Mouse (Mus musculus): Measurements from ENCODE around the gene 1600014C10Rik. TPM values are rescaled to one million over a fixed set of nuclear protein-coding genes. Genes with fewer than 3 reads are reported as not detected.

The 1600014C10Rik gene
- polyA plus RNA-seq (2012; rRNA removed), result 14.1 and 19.5 TPM in 2 replicates

- 9% methylated on average over 28 of the region's 28 CpGs for WGBS
- Histone ChIP-seq H3K4me3 (ENCODE audit: extremely low read depth, insufficient read depth, insufficient read length) (peak within 1 kb of the TSS; percentile 82), H3K27me3 (ENCODE audit: control insufficient read depth, insufficient read depth, low read length) (no peaks in the 10 kb centered on the region), H3K27ac (ENCODE audit: insufficient read depth, low read length) (peak within 1 kb of the TSS; percentile 96), H3K4me1 (ENCODE audit: control insufficient read depth, insufficient read depth, insufficient read length) (peaks cover 20% of the 10 kb centered on the region), H3K36me3 (ENCODE audit: control insufficient read depth, insufficient read depth, low read length) (no peaks in the 10 kb centered on the region)
- TF ChIP-seq CTCF (IDR thresholded peaks at IDR 0.05; ENCODE audit: extremely low read depth, insufficient read depth, insufficient read length, insufficient replicate concordance) (no peak), POLR2A (IDR thresholded peaks at IDR 0.05; ENCODE audit: low read depth, low read length) (no peak)
- DNase-seq (ENCODE audit: low read depth in 1 of 2, low spot score in 2 of 2), result peak in 1 of 2 experiments; percentile 30
Measured at GRCm38 (mm10) chr7:38182962-38183687, at the start of gene 1600014C10Rik. TSS of gene 1600014C10Rik (plus strand) at chr7:38183217.

GRCm38 (mm10) chr7:38134471-38134870 is 48.5 kb upstream of the 1600014C10Rik start:
- 63% methylated on average over 5 of the region's 5 CpGs for WGBS
- no peaks in the 10 kb centered on the region for H3K27me3 ChIP-seq (ENCODE audit: control insufficient read depth, insufficient read depth, low read length)
- no peak for DNase-seq (ENCODE audit: low read depth in 1 of 2, low spot score in 2 of 2)
- H3K27ac ChIP-seq (ENCODE audit: insufficient read depth, low read length), result no peak overlapping the region
- no peaks in the 10 kb centered on the region for H3K4me1 ChIP-seq (ENCODE audit: control insufficient read depth, insufficient read depth, insufficient read length)
- TF ChIP-seq CTCF (IDR thresholded peaks at IDR 0.05; ENCODE audit: extremely low read depth, insufficient read depth, insufficient read length, insufficient replicate concordance) (no peak), POLR2A (IDR thresholded peaks at IDR 0.05; ENCODE audit: low read depth, low read length) (no peak)
- no peaks in the 10 kb centered on the region for H3K36me3 ChIP-seq (ENCODE audit: control insufficient read depth, insufficient read depth, low read length)
- H3K4me3 ChIP-seq (ENCODE audit: extremely low read depth, insufficient read depth, insufficient read length), result no peak overlapping the region

GRCm38 (mm10) chr7:38140324-38140723 is 42.7 kb upstream of the 1600014C10Rik start:
- Histone ChIP-seq H3K36me3 (ENCODE audit: control insufficient read depth, insufficient read depth, low read length) (no peaks in the 10 kb centered on the region), H3K27ac (ENCODE audit: insufficient read depth, low read length) (no peak overlapping the region), H3K4me1 (ENCODE audit: control insufficient read depth, insufficient read depth, insufficient read length) (no peaks in the 10 kb centered on the region), H3K4me3 (ENCODE audit: extremely low read depth, insufficient read depth, insufficient read length) (no peak overlapping the region), H3K27me3 (ENCODE audit: control insufficient read depth, insufficient read depth, low read length) (no peaks in the 10 kb centered on the region)
- 65% methylated on average over 9 of the region's 9 CpGs for WGBS
- no peak for DNase-seq (ENCODE audit: low read depth in 1 of 2, low spot score in 2 of 2)
- TF ChIP-seq POLR2A (IDR thresholded peaks at IDR 0.05; ENCODE audit: low read depth, low read length) (no peak), CTCF (IDR thresholded peaks at IDR 0.05; ENCODE audit: extremely low read depth, insufficient read depth, insufficient read length, insufficient replicate concordance) (no peak)

- Histone ChIP-seq H3K27ac (ENCODE audit: insufficient read depth, low read length) (no peak overlapping the region), H3K36me3 (ENCODE audit: control insufficient read depth, insufficient read depth, low read length) (no peaks in the 10 kb centered on the region), H3K4me3 (ENCODE audit: extremely low read depth, insufficient read depth, insufficient read length) (no peak overlapping the region), H3K27me3 (ENCODE audit: control insufficient read depth, insufficient read depth, low read length) (no peaks in the 10 kb centered on the region), H3K4me1 (ENCODE audit: control insufficient read depth, insufficient read depth, insufficient read length) (no peaks in the 10 kb centered on the region)
- DNase-seq (ENCODE audit: low read depth in 1 of 2, low spot score in 2 of 2), result peak; percentile 61 to 80
- no peak for TF ChIP-seq POLR2A (IDR thresholded peaks at IDR 0.05; ENCODE audit: low read depth, low read length)
- peak; percentile 83; the same call in 1 of the 2 replicates for TF ChIP-seq CTCF (IDR thresholded peaks at IDR 0.05; ENCODE audit: extremely low read depth, insufficient read depth, insufficient read length, insufficient replicate concordance)
- 68% methylated on average over 13 of the region's 13 CpGs for WGBS
Measured at GRCm38 (mm10) chr7:38141747-38142545, 41.1 kb upstream of the 1600014C10Rik start.

- Histone ChIP-seq H3K27me3 (ENCODE audit: control insufficient read depth, insufficient read depth, low read length) (no peaks in the 10 kb centered on the region), H3K4me3 (ENCODE audit: extremely low read depth, insufficient read depth, insufficient read length) (no peak overlapping the region), H3K27ac (ENCODE audit: insufficient read depth, low read length) (no peak overlapping the region), H3K36me3 (ENCODE audit: control insufficient read depth, insufficient read depth, low read length) (no peaks in the 10 kb centered on the region), H3K4me1 (ENCODE audit: control insufficient read depth, insufficient read depth, insufficient read length) (no peaks in the 10 kb centered on the region; the same call in 1 of the 2 replicates)
- 90% methylated on average over 6 of the region's 6 CpGs for WGBS
- TF ChIP-seq POLR2A (IDR thresholded peaks at IDR 0.05; ENCODE audit: low read depth, low read length) (no peak), CTCF (IDR thresholded peaks at IDR 0.05; ENCODE audit: extremely low read depth, insufficient read depth, insufficient read length, insufficient replicate concordance) (no peak)
- no peak for DNase-seq (ENCODE audit: low read depth in 1 of 2, low spot score in 2 of 2)
Measured at GRCm38 (mm10) chr7:38147477-38147876, 35.5 kb upstream of the 1600014C10Rik start.

GRCm38 (mm10) chr7:38151706-38152312 is 31.2 kb upstream of the 1600014C10Rik start:
- Histone ChIP-seq H3K36me3 (ENCODE audit: control insufficient read depth, insufficient read depth, low read length) (no peaks in the 10 kb centered on the region), H3K4me3 (ENCODE audit: extremely low read depth, insufficient read depth, insufficient read length) (no peak overlapping the region), H3K27ac (ENCODE audit: insufficient read depth, low read length) (no peak overlapping the region), H3K27me3 (ENCODE audit: control insufficient read depth, insufficient read depth, low read length) (no peaks in the 10 kb centered on the region), H3K4me1 (ENCODE audit: control insufficient read depth, insufficient read depth, insufficient read length) (peaks cover 3% of the 10 kb centered on the region; the same call in 1 of the 2 replicates)
- DNase-seq (ENCODE audit: low read depth in 1 of 2, low spot score in 2 of 2), result no peak
- WGBS, result 76% methylated on average over 14 of the region's 14 CpGs
- TF ChIP-seq CTCF (IDR thresholded peaks at IDR 0.05; ENCODE audit: extremely low read depth, insufficient read depth, insufficient read length, insufficient replicate concordance) (no peak), POLR2A (IDR thresholded peaks at IDR 0.05; ENCODE audit: low read depth, low read length) (no peak)

All from spleen, adult 2 months (tissue).